Mouse (Mus musculus): Measurements from ENCODE around the gene Itih1.

Gene Itih1

DNA sequence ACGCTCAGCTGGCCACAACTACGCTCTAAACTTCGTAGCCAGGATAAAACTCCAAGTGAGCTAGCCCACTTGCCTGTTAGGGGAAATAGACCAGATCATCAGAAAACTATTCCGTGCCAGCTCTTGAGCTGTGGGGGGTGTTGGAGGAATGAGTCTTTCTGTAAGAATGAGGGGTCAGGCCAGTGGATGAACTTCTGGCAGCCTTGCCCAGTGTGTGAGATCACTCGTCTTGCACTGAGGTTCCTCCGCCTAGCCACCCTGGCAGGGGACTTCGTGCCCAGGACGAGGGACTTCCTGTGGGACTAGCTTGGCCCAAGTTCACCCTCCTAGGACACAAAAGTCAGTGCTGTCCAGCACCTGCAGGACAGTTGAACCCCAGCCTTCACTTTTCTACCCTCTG lies 38.8 kb downstream of the Itih1 start:
- DNase-seq (ENCODE audit: low spot score), result no peak

GRCm38 (mm10) chr14:30903036-30903435 lies 40.1 kb downstream of the Itih1 start:
- DNase-seq (ENCODE audit: low spot score), result no peak

- no peak for DNase-seq (ENCODE audit: low spot score)
These were observed 40.5 kb downstream of the Itih1 start for GRCm38 (mm10) chr14:30902628-30903027.

- no peak for DNase-seq (ENCODE audit: low spot score)
These were observed 43.1 kb downstream of the Itih1 start for GRCm38 (mm10) chr14:30899972-30900371.

DNA sequence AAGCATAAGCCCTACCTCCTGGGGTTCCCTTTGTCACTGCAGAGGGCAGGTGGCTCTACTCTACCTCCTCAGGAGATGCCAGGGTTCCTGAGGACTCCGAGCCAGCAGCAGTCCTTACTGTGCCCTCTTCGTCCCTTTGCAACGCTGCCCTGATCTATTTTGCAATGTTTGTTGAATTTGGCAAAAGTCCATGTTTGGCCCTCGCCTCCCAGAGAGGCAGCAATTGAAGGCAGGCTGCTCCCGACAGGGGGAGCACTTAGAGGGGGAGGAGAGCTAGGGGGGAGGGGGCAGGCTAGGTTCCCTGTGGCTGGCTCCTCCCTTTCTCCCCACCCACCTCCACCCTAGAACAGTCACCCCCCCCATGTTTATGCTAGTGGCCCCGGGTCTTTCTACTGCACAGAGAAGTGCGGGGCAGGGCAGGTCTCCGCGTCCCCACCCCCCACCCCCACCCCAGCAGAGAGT lies 54.8 kb downstream of the Itih1 start:
- DNase-seq (ENCODE audit: low spot score), result no peak

- no peak for DNase-seq (ENCODE audit: low spot score)
These were observed 56.9 kb downstream of the Itih1 start, which contains the start of gene Itih4 for GRCm38 (mm10) chr14:30886204-30886603. Gene Itih4 (plus strand): TSS chr14:30886476.

DNA sequence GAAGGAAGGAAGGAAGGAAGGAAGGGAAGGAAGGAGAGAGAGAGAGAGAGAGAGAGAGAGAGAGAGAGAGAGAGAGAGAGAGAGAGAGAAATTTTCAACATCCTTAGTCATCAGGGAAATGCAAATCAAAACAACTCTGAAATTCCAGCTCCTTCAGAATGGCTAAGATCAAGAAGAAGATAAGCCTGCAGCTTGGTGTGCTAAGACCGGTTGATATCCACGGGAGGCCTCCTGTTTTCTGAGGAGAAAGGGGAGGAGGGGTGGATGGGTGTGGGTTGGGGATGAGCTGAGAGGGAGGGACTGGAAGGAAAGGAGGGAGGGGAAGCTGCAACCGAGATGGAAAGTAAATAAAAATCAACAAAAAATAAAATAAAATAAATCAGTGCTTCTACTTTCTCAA lies 57.8 kb downstream of the Itih1 start:
- no peak for DNase-seq (ENCODE audit: low spot score)

GRCm38 (mm10) chr14:30881718-30882108 lies 61.4 kb downstream of the Itih1 start:
- no peak for DNase-seq (ENCODE audit: low spot score)

DNA sequence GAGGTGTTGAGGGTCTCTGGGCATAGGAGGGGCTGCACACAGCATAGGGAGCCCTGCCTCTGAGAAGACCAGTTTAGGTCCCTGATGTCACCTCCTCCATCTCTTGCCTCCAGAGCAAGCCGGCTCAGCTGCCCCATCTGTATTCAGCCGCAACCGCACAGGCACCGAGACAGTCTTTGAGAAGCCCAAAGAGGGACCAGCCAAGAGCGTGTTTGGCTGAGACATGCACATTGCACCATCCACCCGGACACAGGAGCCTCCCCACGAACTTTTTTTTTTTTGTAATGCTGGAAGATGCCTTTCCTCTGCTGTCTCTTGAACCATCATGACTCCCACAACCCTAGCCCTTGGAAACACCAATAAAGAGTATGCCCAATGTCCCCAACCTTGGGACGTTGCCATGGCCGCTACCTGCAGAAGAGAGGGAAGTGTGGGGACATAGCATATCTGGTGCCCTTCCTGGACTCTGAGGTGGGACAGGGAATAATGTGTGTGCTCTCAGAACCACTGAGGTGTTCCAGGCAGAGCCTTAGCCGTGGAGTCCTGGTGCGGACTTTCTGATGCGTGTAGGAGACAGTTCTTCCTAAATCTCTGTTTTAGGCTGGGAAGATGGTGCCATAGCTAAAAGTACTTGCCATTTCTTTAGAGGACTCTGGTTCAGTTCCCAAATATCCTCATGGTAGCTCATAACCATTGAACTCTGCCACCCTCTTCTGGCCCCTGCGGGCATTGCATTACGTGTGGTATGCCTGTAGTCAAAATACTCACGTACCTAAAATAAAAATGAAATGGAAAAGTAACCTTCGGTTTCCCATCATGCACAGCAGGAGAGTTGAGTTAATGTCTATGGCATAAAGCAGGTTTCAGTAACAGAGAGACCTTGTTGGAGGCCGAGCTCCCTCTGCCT lies 62.0 kb downstream of the Itih1 start:
- DNase-seq (ENCODE audit: low spot score), result peak; percentile 45

DNA sequence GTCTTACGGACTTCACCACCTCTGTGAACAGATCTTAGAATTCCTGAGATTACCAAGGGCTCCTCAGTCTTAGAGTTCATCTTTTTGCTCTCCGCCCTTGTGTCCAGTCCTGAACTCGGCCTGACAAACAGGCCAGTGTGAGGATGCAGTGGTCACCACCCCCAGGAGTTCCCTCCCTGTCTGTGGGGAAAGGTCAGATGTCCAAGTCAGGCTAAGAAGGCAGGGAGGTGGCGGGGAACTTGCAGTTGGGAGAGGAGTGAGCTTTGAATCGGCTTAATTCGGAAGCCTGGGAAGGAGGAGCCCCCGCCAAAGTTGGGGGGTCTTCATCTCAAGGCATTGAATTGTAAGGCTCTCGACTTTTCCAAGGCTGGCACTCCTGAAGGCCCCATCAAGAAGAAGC lies 62.8 kb downstream of the Itih1 start:
- no peak for DNase-seq (ENCODE audit: low spot score)

- no peak for DNase-seq (ENCODE audit: low spot score)
These were observed 63.3 kb downstream of the Itih1 start for GRCm38 (mm10) chr14:30879794-30880193.

Measured in embryo, embryonic 10 days (tissue).